In genomic region chr2:5714211-5715053, GRCm38 (mm10) we compare ENCODE assay signal across 8 mouse cellular contexts. TPM values are rescaled to one million over a fixed set of nuclear protein-coding genes. Genes with fewer than 3 reads are reported as not detected.
A peak's percentile ranks its signal among the peaks of the same experiment; 100 is the strongest.
DNase-seq lines count a peak whose midpoint lies in the region; ATAC-seq lines count a peak whose summit lies in the region.

Gene Camk1d (minus strand): TSS chr2:5714515.

- H3K4me1 ChIP-seq in hindbrain, embryonic 12.5 days: peaks cover 19% of the 10 kb centered on the region

- WGBS in hindbrain, embryonic 12.5 days: under 1% methylated on average over 60 of the region's 80 CpGs

- H3K27me3 ChIP-seq in hindbrain, embryonic 12.5 days: peaks cover 37% of the 10 kb centered on the region

- H3K27ac ChIP-seq in hindbrain, embryonic 12.5 days: peak within 1 kb of the TSS; percentile 48

- peak; percentile 84 for ATAC-seq in hindbrain, embryonic 12.5 days (ENCODE audit: low FRiP score)

- peak within 1 kb of the TSS; percentile 71 for H3K9ac ChIP-seq in hindbrain, embryonic 12.5 days

- peak within 1 kb of the TSS; percentile 75 for H3K4me3 ChIP-seq in hindbrain, embryonic 12.5 days

- peak; percentile 67 for DNase-seq in MEL-GATA-1-ER (ENCODE audit: extremely low read depth, low read depth)
- peak; percentile 85 for DNase-seq in cerebellum, adult 8-10 months
- DNase-seq in frontal cortex, postnatal 10 days (ENCODE audit: low spot score in 2 of 2): peak; percentile 75 to 85
- peak; percentile 77 to 80 for DNase-seq in layer of hippocampus, postnatal 25 days (ENCODE audit: extremely low spot score in 1 of 2, low spot score in 1 of 2)
- DNase-seq in lung, postnatal 14 days: peak; percentile 73
- peak; percentile 81 for DNase-seq in ovary, postnatal 36 days (ENCODE audit: low spot score)
- DNase-seq in thymus, postnatal 14 days: peak; percentile 96

- H3K36me3 ChIP-seq in hindbrain, embryonic 12.5 days: no peaks in the 10 kb centered on the region

- H3K9me3 ChIP-seq in hindbrain, embryonic 12.5 days (replicated peaks): peaks cover 6% of the 10 kb centered on the region; the same call in 1 of the 2 replicates

- H3K4me2 ChIP-seq in hindbrain, embryonic 12.5 days (replicated peaks): peak within 1 kb of the TSS; percentile 98

RNA-seq across cellular contexts. Expression of gene Camk1d, which starts in this region (rescaled TPM):
- polyA plus RNA-seq in hindbrain, embryonic 12.5 days (2016; fragmentation: Nextera tagmentation; extraction: Ambion mirVana): 3.3 and 4.1 TPM in 2 replicates
- total RNA-seq in layer of hippocampus, postnatal 25 days (2021): 100 to 1,000 TPM; 146 to 154 TPM

Comparison
In these comparisons a context has a peak if more than half of its experiments do, and no peak if none do; other contexts are left out.
1. Peak in every context shown above with its lines: DNase-seq, ATAC-seq, H3K4me3 ChIP-seq and H3K27ac ChIP-seq.